8 mouse cellular contexts compared by ENCODE assay signal in genomic region chr2:106694886-106695733, GRCm38 (mm10). TPM values are rescaled to one million over a fixed set of nuclear protein-coding genes. Genes with fewer than 3 reads are reported as not detected.
DNase-seq lines count a peak whose midpoint lies in the region; ATAC-seq and TF ChIP-seq lines count a peak whose summit lies in the region.

No protein-coding gene starts in this region.

- peak; percentile 36; the same call in 1 of the 2 replicates for ATAC-seq in embryonic facial prominence, embryonic 11.5 days (replicated peaks; ENCODE audit: insufficient number of reproducible peaks, low FRiP score, low TSS enrichment, low read depth)
- ATAC-seq in heart, embryonic 13.5 days (ENCODE audit: extremely low read depth, insufficient number of reproducible peaks, low FRiP score, low TSS enrichment) = no peak
- no peak for ATAC-seq in lung, embryonic 15.5 days (ENCODE audit: borderline replicate concordance, extremely low read depth, low FRiP score, low TSS enrichment)

- no peak for DNase-seq in testis, postnatal 14 days (ENCODE audit: low spot score)
- DNase-seq in embryonic facial prominence, embryonic 11.5 days (ENCODE audit: low spot score) = peak; percentile 54
- DNase-seq in kidney, postnatal 14 days = peak; percentile 37
- DNase-seq in right cerebral cortex, adult 18-20 months = peak; percentile 53
- no peak for DNase-seq in natural killer cell, adult 2 months (ENCODE audit: low spot score in 2 of 2)

- peaks cover 3% of the 10 kb centered on the region; the same call in 1 of the 2 replicates for H3K27me3 ChIP-seq in testis, adult 2 months (ENCODE audit: control insufficient read depth, insufficient read depth, low read length)
- no peaks in the 10 kb centered on the region for H3K27me3 ChIP-seq in embryonic facial prominence, embryonic 11.5 days (ENCODE audit: control insufficient read depth, insufficient read depth, low read length)
- peaks cover 6% of the 10 kb centered on the region; the same call in 1 of the 2 replicates for H3K27me3 ChIP-seq in heart, embryonic 13.5 days (replicated peaks)
- no peaks in the 10 kb centered on the region for H3K27me3 ChIP-seq in lung, embryonic 15.5 days

- no peaks in the 10 kb centered on the region for H3K36me3 ChIP-seq in testis, adult 2 months (ENCODE audit: control insufficient read depth, insufficient read depth, low read length)
- H3K36me3 ChIP-seq in embryonic facial prominence, embryonic 11.5 days (replicated peaks; ENCODE audit: control insufficient read depth, insufficient read depth, low read depth, low read length) = no peaks in the 10 kb centered on the region
- H3K36me3 ChIP-seq in heart, embryonic 13.5 days = peaks cover 10% of the 10 kb centered on the region
- no peaks in the 10 kb centered on the region for H3K36me3 ChIP-seq in lung, embryonic 15.5 days

- TF ChIP-seq CTCF in testis, adult 2 months (IDR thresholded peaks at IDR 0.05; ENCODE audit: control insufficient read depth, insufficient read depth, insufficient replicate concordance, low read depth, low read length) = no peak

- under 1% methylated on average over 33 of the region's 41 CpGs for WGBS in embryonic facial prominence, embryonic 11.5 days
- under 1% methylated on average over 41 of the region's 41 CpGs for WGBS in heart, embryonic 13.5 days
- under 1% methylated on average over 41 of the region's 41 CpGs for WGBS in lung, embryonic 15.5 days

- H3K27ac ChIP-seq in testis, adult 2 months (ENCODE audit: control insufficient read depth, insufficient read depth, low read depth, low read length) = no peak overlapping the region
- peak overlapping the region; percentile 99 for H3K27ac ChIP-seq in embryonic facial prominence, embryonic 11.5 days (replicated peaks; ENCODE audit: low read depth, low read length)
- H3K27ac ChIP-seq in heart, embryonic 13.5 days (replicated peaks) = peak overlapping the region; percentile 98
- H3K27ac ChIP-seq in lung, embryonic 15.5 days = peak overlapping the region; percentile 92

- peak overlapping the region; percentile 69 for H3K4me3 ChIP-seq in testis, adult 2 months (ENCODE audit: control insufficient read depth, low read depth, low read length)
- peak overlapping the region; percentile 86 for H3K4me3 ChIP-seq in embryonic facial prominence, embryonic 11.5 days (ENCODE audit: low read depth, low read length)
- peak overlapping the region; percentile 90 for H3K4me3 ChIP-seq in heart, embryonic 13.5 days
- H3K4me3 ChIP-seq in lung, embryonic 15.5 days = peak overlapping the region; percentile 95

- H3K4me2 ChIP-seq in embryonic facial prominence, embryonic 11.5 days (ENCODE audit: low read depth, low read length) = peak overlapping the region; percentile 97
- H3K4me2 ChIP-seq in heart, embryonic 13.5 days = peak overlapping the region; percentile 85
- peak overlapping the region; percentile 100 for H3K4me2 ChIP-seq in lung, embryonic 15.5 days

- no peak for TF ChIP-seq POLR2A in testis, adult 2 months (IDR thresholded peaks at IDR 0.05; ENCODE audit: control insufficient read depth, low read depth, low read length)

- H3K4me1 ChIP-seq in testis, adult 2 months (ENCODE audit: control insufficient read depth, insufficient read depth, low read length) = peaks cover 14% of the 10 kb centered on the region
- H3K4me1 ChIP-seq in embryonic facial prominence, embryonic 11.5 days (ENCODE audit: control insufficient read depth, insufficient read depth, low read length) = no peaks in the 10 kb centered on the region
- H3K4me1 ChIP-seq in heart, embryonic 13.5 days = peaks cover 25% of the 10 kb centered on the region
- H3K4me1 ChIP-seq in lung, embryonic 15.5 days = peaks cover 39% of the 10 kb centered on the region

- peak overlapping the region; percentile 96 for H3K9ac ChIP-seq in embryonic facial prominence, embryonic 11.5 days (replicated peaks; ENCODE audit: low read length)
- H3K9ac ChIP-seq in heart, embryonic 13.5 days = peak overlapping the region; percentile 99
- peak overlapping the region; percentile 83 for H3K9ac ChIP-seq in lung, embryonic 15.5 days

- no peaks in the 10 kb centered on the region for H3K9me3 ChIP-seq in embryonic facial prominence, embryonic 11.5 days (replicated peaks; ENCODE audit: control insufficient read depth, low read length)
- no peaks in the 10 kb centered on the region for H3K9me3 ChIP-seq in heart, embryonic 13.5 days
- H3K9me3 ChIP-seq in lung, embryonic 15.5 days = no peaks in the 10 kb centered on the region

RNA-seq across cellular contexts. Expression of gene Mpped2, which starts 2.0 kb away (rescaled TPM):
- 0.61 and 0.88 TPM in 2 replicates for polyA plus RNA-seq in testis, adult 2 months (2012; rRNA removed)
- polyA plus RNA-seq in embryonic facial prominence, embryonic 11.5 days (2014; fragmentation: Nextera tagmentation; extraction: Ambion mirVana) = 102 and 108 TPM in 2 replicates
- polyA plus RNA-seq in heart, embryonic 13.5 days (2015; fragmentation: Nextera tagmentation; extraction: Ambion mirVana) = 72.3 and 82.8 TPM in 2 replicates
- polyA plus RNA-seq in lung, embryonic 15.5 days (2015; fragmentation: Nextera tagmentation; extraction: Ambion mirVana) = 27.2 and 30.6 TPM in 2 replicates

Comparison
In these comparisons a context has a peak if more than half of its experiments do, and no peak if none do; other contexts are left out.
1. DNase-seq: peak in embryonic facial prominence, embryonic 11.5 days (single experiment), kidney, postnatal 14 days (single experiment) and right cerebral cortex, adult 18-20 months (single experiment); none in testis, postnatal 14 days (single experiment) and natural killer cell, adult 2 months (0 of 2).
2. RNA of gene Mpped2, which starts 2.0 kb away (polyA plus RNA-seq): 102 to 108 TPM in embryonic facial prominence, embryonic 11.5 days, 72.3 to 82.8 TPM in heart, embryonic 13.5 days and 27.2 to 30.6 TPM in lung, embryonic 15.5 days; 0.61 to 0.88 TPM in testis, adult 2 months; every median in the first group is over 10 times any median in the second.
3. Peak in every context shown above with its lines, with median percentiles within 50 percentile points of each other: H3K4me3 ChIP-seq, H3K4me2 ChIP-seq and H3K9ac ChIP-seq.